Mouse (Mus musculus) macrophage (primary cell): ENCODE data around the gene Cblc. TPM values are rescaled to one million over a fixed set of nuclear protein-coding genes. Genes with fewer than 3 reads are reported as not detected.
"Not testable (repeated sequence)": the region's sequence is repeated elsewhere in the genome, so short reads cannot be mapped to it uniquely, and the experiment has no call there.

Experiments used
- H3K27ac ChIP-seq: fragments of 350-480 bp; formaldehyde crosslinking; 2 replicates; pipeline ENCODE4 v1.9.0; 2021
- H3K36me3 ChIP-seq: fragments of 350-480 bp; formaldehyde crosslinking; 2 replicates; pipeline ENCODE4 v1.9.0; 2021; ENCODE audit errors: inconsistent target
- H3K4me3 ChIP-seq: fragments of 350-480 bp; formaldehyde crosslinking; 2 replicates; pipeline ENCODE4 v1.9.0; 2021; ENCODE audit errors: inconsistent target
- H3K79me2 ChIP-seq: fragments of 350-480 bp; formaldehyde crosslinking; 2 replicates; pipeline ENCODE4 v1.9.0; 2021; ENCODE audit errors: inconsistent target
- WGBS: methylation state at CpG from one replicate; pipeline ENCODE4 v1.1.7; 2026; ENCODE audit warnings: inconsistent platforms; ENCODE audit not compliant: missing documents; 5-methylcytosine and 5-hydroxymethylcytosine counted together
- polyA plus RNA-seq: library from polyadenylated mRNA; stranded (reverse); fragments of 250-400 nt; gene quantifications from 3 replicates; pipeline ENCODE4 v1.2.4, GENCODE M21; 2018; ENCODE audit warnings: inconsistent platforms

Cblc gene
- polyA plus RNA-seq, 1 experiment from 2014 or later: not detected

- Histone ChIP-seq H3K4me3 (no peak overlapping the region), H3K27ac (no peak overlapping the region), H3K79me2 (peaks cover 17% of the 10 kb centered on the region; the same call in 1 of the 2 replicates), H3K36me3 (peaks cover 54% of the 10 kb centered on the region)
- WGBS: 86% methylated on average over 4 of the region's 4 CpGs
These were observed 16.6 kb upstream of the Cblc start for GRCm38 (mm10) chr7:19813161-19813560.

GRCm38 (mm10) chr7:19811114-19811513 lies 14.5 kb upstream of the Cblc start:
- peaks cover 17% of the 10 kb centered on the region; the same call in 1 of the 2 replicates for H3K79me2 ChIP-seq
- H3K36me3 ChIP-seq: peaks cover 61% of the 10 kb centered on the region
- WGBS: 85% methylated on average over 18 of the region's 22 CpGs
- no peak overlapping the region for H3K27ac ChIP-seq
- H3K4me3 ChIP-seq: no peak overlapping the region

GRCm38 (mm10) chr7:19809369-19809768 lies 12.8 kb upstream of the Cblc start:
- H3K36me3 ChIP-seq: peaks cover 58% of the 10 kb centered on the region
- 96% methylated on average over 27 of the region's 27 CpGs for WGBS

GRCm38 (mm10) chr7:19806356-19806969 lies 9.9 kb upstream of the Cblc start:
- WGBS: 96% methylated on average over 8 of the region's 8 CpGs

More at GRCm38 (mm10) chr7:19809369-19809768, 12.8 kb upstream of the Cblc start:
- H3K79me2 ChIP-seq: no peaks in the 10 kb centered on the region; the same call in 1 of the 2 replicates
- no peak overlapping the region for H3K27ac ChIP-seq
- H3K4me3 ChIP-seq: no peak overlapping the region

GRCm38 (mm10) chr7:19802995-19803394 lies 6.4 kb upstream of the Cblc start:
- no peak overlapping the region for H3K27ac ChIP-seq
- H3K36me3 ChIP-seq: 0 out of 2 replicates have a peak, but pooled peaks cover 6% of the 10 kb centered on the region

More at GRCm38 (mm10) chr7:19806356-19806969, 9.9 kb upstream of the Cblc start:
- H3K27ac ChIP-seq: no peak overlapping the region
- no peak overlapping the region for H3K4me3 ChIP-seq
- peaks cover 35% of the 10 kb centered on the region for H3K36me3 ChIP-seq
- no peaks in the 10 kb centered on the region for H3K79me2 ChIP-seq

GRCm38 (mm10) chr7:19800764-19801163 lies 4.2 kb upstream of the Cblc start:
- Histone ChIP-seq H3K36me3 (no peaks in the 10 kb centered on the region), H3K79me2 (no peaks in the 10 kb centered on the region), H3K4me3 (no peak overlapping the region), H3K27ac (no peak overlapping the region)
- WGBS: 45% methylated on average over 2 of the region's 2 CpGs

More at GRCm38 (mm10) chr7:19802995-19803394, 6.4 kb upstream of the Cblc start:
- 24% methylated on average over 6 of the region's 7 CpGs for WGBS
- Histone ChIP-seq H3K79me2 (no peaks in the 10 kb centered on the region), H3K4me3 (no peak overlapping the region)

GRCm38 (mm10) chr7:19796254-19796653 lies 355 bp downstream of the Cblc start:
- H3K4me3 ChIP-seq: no peak overlapping the region
- no peaks in the 10 kb centered on the region for H3K79me2 ChIP-seq
- H3K36me3 ChIP-seq: no peaks in the 10 kb centered on the region
- H3K27ac ChIP-seq: no peak overlapping the region
- WGBS: 55% methylated on average over 18 of the region's 18 CpGs

- Histone ChIP-seq H3K36me3 (no peaks in the 10 kb centered on the region), H3K27ac (no peak overlapping the region), H3K79me2 (no peaks in the 10 kb centered on the region), H3K4me3 (no peak overlapping the region)
- 83% methylated on average over 2 of the region's 2 CpGs for WGBS
These were observed 1.4 kb downstream of the Cblc start for GRCm38 (mm10) chr7:19795236-19795635.

GRCm38 (mm10) chr7:19792701-19793630 lies 3.6 kb downstream of the Cblc start:
- Histone ChIP-seq H3K79me2 (no peaks in the 10 kb centered on the region), H3K4me3 (no peak overlapping the region), H3K27ac (no peak overlapping the region), H3K36me3 (no peaks in the 10 kb centered on the region)
- 70% methylated on average over 18 of the region's 19 CpGs for WGBS

GRCm38 (mm10) chr7:19791504-19791903 lies 5.1 kb downstream of the Cblc start:
- not testable (repeated sequence) for H3K79me2 ChIP-seq, H3K27ac ChIP-seq, H3K36me3 ChIP-seq, H3K4me3 ChIP-seq
- WGBS: 65% methylated on average over 2 of the region's 2 CpGs

- Histone ChIP-seq H3K4me3 (peak overlapping the region; percentile 13; the same call in 1 of the 2 replicates), H3K36me3 (no peaks in the 10 kb centered on the region), H3K27ac (no peak overlapping the region), H3K79me2 (no peaks in the 10 kb centered on the region)
- WGBS: 2% methylated on average over 19 of the region's 19 CpGs
These were observed 6.7 kb downstream of the Cblc start for GRCm38 (mm10) chr7:19789904-19790347.

- no peak overlapping the region for H3K4me3 ChIP-seq
- WGBS: 21% methylated on average over 12 of the region's 12 CpGs
These were observed 10.6 kb downstream of the Cblc start for GRCm38 (mm10) chr7:19785874-19786458.

GRCm38 (mm10) chr7:19784764-19785535 lies 11.7 kb downstream of the Cblc start:
- WGBS: 68% methylated on average over 11 of the region's 11 CpGs
- Histone ChIP-seq H3K79me2 (no peaks in the 10 kb centered on the region), H3K4me3 (no peak overlapping the region), H3K36me3 (no peaks in the 10 kb centered on the region), H3K27ac (no peak overlapping the region)

More at GRCm38 (mm10) chr7:19785874-19786458, 10.6 kb downstream of the Cblc start:
- Histone ChIP-seq H3K79me2 (no peaks in the 10 kb centered on the region), H3K27ac (no peak overlapping the region), H3K36me3 (no peaks in the 10 kb centered on the region)

GRCm38 (mm10) chr7:19783630-19784029 lies 13.0 kb downstream of the Cblc start:
- 82% methylated on average over 8 of the region's 8 CpGs for WGBS
- Histone ChIP-seq H3K27ac (no peak overlapping the region), H3K4me3 (no peak overlapping the region), H3K36me3 (no peaks in the 10 kb centered on the region), H3K79me2 (no peaks in the 10 kb centered on the region)
